Mouse (Mus musculus): Measurements from ENCODE around the gene Spef2.

- no peak for TF ChIP-seq CTCF (IDR thresholded peaks at IDR 0.05; ENCODE audit: extremely low read depth, insufficient read depth, low read length)
- no peak for TF ChIP-seq POLR2A (IDR thresholded peaks at IDR 0.05; ENCODE audit: extremely low read depth, insufficient read depth, low read length)
These were observed 1.1 kb downstream of the Spef2 start for GRCm38 (mm10) chr15:9747410-9748104.
